Mouse (Mus musculus) MEL (cell line): ENCODE data around the gene Fbxl21. TPM values are rescaled to one million over a fixed set of nuclear protein-coding genes. Genes with fewer than 3 reads are reported as not detected.

Source experiments
- DNase-seq: peaks from one replicate; pipeline ENCODE4 v3.0.0; 2011; ENCODE audit warnings: low read depth, low spot score
- H3K27ac ChIP-seq: 2 replicates; pipeline ENCODE4 v1.5.1; 2012; ENCODE audit warnings: low read depth, mild to moderate bottlenecking, control low read depth, low read length, moderate library complexity; ENCODE audit not compliant: control insufficient read depth
- H3K27me3 ChIP-seq, 2 experiments: fragments of 150-350 bp in 1 of 2; sonication (generic) in 1 of 2; 2 replicates each; pipeline ENCODE4 v1.6.1; 2012; ENCODE audit warnings: low read length in 2 of 2, mild to moderate bottlenecking in 2 of 2, improper control_type of control experiment in 1 of 2, moderate library complexity in 1 of 2; ENCODE audit not compliant: insufficient read depth in 2 of 2, control insufficient read depth in 1 of 2
- H3K36me3 ChIP-seq, 2 experiments: 2 replicates each; pipeline ENCODE4 v1.6.1; 2012 to 2014; ENCODE audit warnings: low read length in 2 of 2, improper control_type of control experiment in 1 of 2, inconsistent platforms in 1 of 2, mild to moderate bottlenecking in 1 of 2; ENCODE audit not compliant: insufficient read depth in 2 of 2, control insufficient read depth in 1 of 2
- H3K4me1 ChIP-seq, 2 experiments: fragments of 150-350 bp in 1 of 2; sonication (generic) in 1 of 2; 2 replicates each; pipeline ENCODE4 v1.6.1; 2012; ENCODE audit warnings: low read length in 2 of 2, improper control_type of control experiment in 1 of 2, mild to moderate bottlenecking in 1 of 2; ENCODE audit not compliant: insufficient read depth in 2 of 2, control insufficient read depth in 1 of 2
- H3K4me3 ChIP-seq, 2 experiments: fragments of 150-350 bp in 1 of 2; sonication (generic) in 1 of 2; 2 replicates each; pipeline ENCODE4 v1.5.1; 2012; ENCODE audit warnings: low read depth in 2 of 2, low read length in 2 of 2, mild to moderate bottlenecking in 2 of 2, moderate library complexity in 2 of 2, control low read depth in 1 of 2, improper control_type of control experiment in 1 of 2; ENCODE audit not compliant: control insufficient read depth in 1 of 2, insufficient read depth in 1 of 2
- H3K79me2 ChIP-seq: 2 replicates; pipeline ENCODE4 v1.6.1; 2012; ENCODE audit warnings: mild to moderate bottlenecking, low read length, moderate library complexity; ENCODE audit not compliant: control insufficient read depth, poor library complexity, insufficient read depth
- H3K9ac ChIP-seq: 2 replicates; pipeline ENCODE4 v1.6.1; 2012; ENCODE audit warnings: low read depth, mild to moderate bottlenecking, control low read depth, low read length, moderate library complexity; ENCODE audit not compliant: control insufficient read depth, poor library complexity, severe bottlenecking
- H3K9me3 ChIP-seq: fragments of 150-350 bp; sonication (generic); replicated peaks from 2 replicates; pipeline ENCODE4 v1.6.1; 2012; ENCODE audit warnings: mild to moderate bottlenecking, low read length, improper control_type of control experiment, moderate library complexity; ENCODE audit not compliant: insufficient read depth
- BHLHE40 ChIP-seq: IDR thresholded peaks from 2 replicates; pipeline ENCODE4 v1.6.1; 2012; ENCODE audit warnings: low read depth, mild to moderate bottlenecking, inconsistent platforms, low read length, improper control_type of control experiment, borderline replicate concordance
- CHD2 ChIP-seq: IDR thresholded peaks from 2 replicates; pipeline ENCODE4 v1.6.1; 2011; ENCODE audit warnings: low read length, improper control_type of control experiment
- CTCF ChIP-seq, 3 experiments: IDR thresholded peaks in 2 of 3; conservative IDR thresholded peaks in 1 of 3; 2 replicates each; pipeline ENCODE4 v1.5.1; 2011 to 2012; ENCODE audit warnings: low read length in 3 of 3, low read depth in 2 of 3, mild to moderate bottlenecking in 2 of 3, improper control_type of control experiment in 1 of 3, inconsistent platforms in 1 of 3, mixed read lengths in 1 of 3, moderate library complexity in 1 of 3; ENCODE audit not compliant: control insufficient read depth in 1 of 3, insufficient read depth in 1 of 3, poor library complexity in 1 of 3, severe bottlenecking in 1 of 3
- GATA1 ChIP-seq: IDR thresholded peaks from 2 replicates; pipeline ENCODE4 v1.6.1; 2011; ENCODE audit warnings: low read depth, low read length, improper control_type of control experiment
- HCFC1 ChIP-seq: IDR thresholded peaks from 2 replicates; pipeline ENCODE4 v1.6.1; 2012; ENCODE audit warnings: low read depth, mild to moderate bottlenecking, inconsistent platforms, low read length, improper control_type of control experiment, moderate library complexity
- JUND ChIP-seq: IDR thresholded peaks from 2 replicates; pipeline ENCODE4 v1.6.1; 2011; ENCODE audit warnings: low read depth, mild to moderate bottlenecking, improper control_type of control experiment, low read length
- MAFK ChIP-seq: IDR thresholded peaks from 2 replicates; pipeline ENCODE4 v1.6.1; 2011; ENCODE audit warnings: low read depth, mild to moderate bottlenecking, low read length, improper control_type of control experiment, borderline replicate concordance
- MXI1 ChIP-seq: IDR thresholded peaks from 2 replicates; pipeline ENCODE4 v1.6.1; 2011; ENCODE audit warnings: mild to moderate bottlenecking, low read depth, low read length, improper control_type of control experiment
- MYB ChIP-seq: IDR thresholded peaks from 2 replicates; pipeline ENCODE4 v1.6.1; 2011; ENCODE audit warnings: mild to moderate bottlenecking, low read depth, low read length, improper control_type of control experiment
- MYC ChIP-seq: IDR thresholded peaks from 2 replicates; pipeline ENCODE4 v1.6.1; 2011; ENCODE audit warnings: low read depth, mild to moderate bottlenecking, low read length, improper control_type of control experiment, moderate library complexity
- NELFE ChIP-seq: IDR thresholded peaks from 2 replicates; pipeline ENCODE4 v1.6.1; 2011; ENCODE audit warnings: low read depth, low read length, improper control_type of control experiment
- NRF1 ChIP-seq: IDR thresholded peaks from 2 replicates; pipeline ENCODE4 v1.6.1; 2014; ENCODE audit warnings: low read depth, mild to moderate bottlenecking, inconsistent platforms, low read length, improper control_type of control experiment, moderate library complexity; ENCODE audit not compliant: poor library complexity, insufficient read depth, severe bottlenecking
- POLR2A ChIP-seq, 2 experiments: IDR thresholded peaks; 2 replicates each; pipeline ENCODE4 v1.6.1; 2011 to 2012; ENCODE audit warnings: low read length in 2 of 2, mild to moderate bottlenecking in 2 of 2, control low read depth in 1 of 2, improper control_type of control experiment in 1 of 2, low read depth in 1 of 2, moderate library complexity in 1 of 2; ENCODE audit not compliant: control insufficient read depth in 1 of 2, insufficient read depth in 1 of 2, poor library complexity in 1 of 2
- POLR2AphosphoS5 ChIP-seq: IDR thresholded peaks from 2 replicates; pipeline ENCODE4 v1.6.1; 2012; ENCODE audit warnings: low read depth, borderline replicate concordance, mild to moderate bottlenecking, inconsistent platforms, low read length, moderate library complexity, mixed read lengths
- RAD21 ChIP-seq: IDR thresholded peaks from 2 replicates; pipeline ENCODE4 v1.6.1; 2011; ENCODE audit warnings: mild to moderate bottlenecking, low read depth, low read length, improper control_type of control experiment
- RCOR1 ChIP-seq: IDR thresholded peaks from 2 replicates; pipeline ENCODE4 v1.6.1; 2012; ENCODE audit warnings: low read depth, mild to moderate bottlenecking, inconsistent platforms, low read length, improper control_type of control experiment
- SMC3 ChIP-seq: IDR thresholded peaks from 2 replicates; pipeline ENCODE4 v1.6.1; 2011; ENCODE audit warnings: low read depth, low read length, improper control_type of control experiment
- TAL1 ChIP-seq: IDR thresholded peaks from 2 replicates; pipeline ENCODE4 v1.6.1; 2012; ENCODE audit warnings: mild to moderate bottlenecking, inconsistent platforms, low read length, moderate library complexity, mixed read lengths
- TBP ChIP-seq: IDR thresholded peaks from 2 replicates; pipeline ENCODE4 v1.8.0; 2011; ENCODE audit warnings: low read depth, low read length, improper control_type of control experiment
- UBTF ChIP-seq: IDR thresholded peaks from 2 replicates; pipeline ENCODE4 v1.6.1; 2012; ENCODE audit warnings: low read depth, mild to moderate bottlenecking, inconsistent platforms, low read length, improper control_type of control experiment, moderate library complexity, borderline replicate concordance; ENCODE audit not compliant: insufficient read depth
- USF2 ChIP-seq, 2 experiments: IDR thresholded peaks; 2 replicates each; pipeline ENCODE4 v1.6.1; 2011 to 2012; ENCODE audit warnings: improper control_type of control experiment in 2 of 2, low read length in 2 of 2, borderline replicate concordance in 1 of 2, inconsistent platforms in 1 of 2, low read depth in 1 of 2, mild to moderate bottlenecking in 1 of 2; ENCODE audit not compliant: insufficient read depth in 1 of 2
- ZKSCAN1 ChIP-seq: IDR thresholded peaks from 2 replicates; pipeline ENCODE4 v1.6.1; 2012; ENCODE audit warnings: low read depth, mild to moderate bottlenecking, inconsistent platforms, low read length, improper control_type of control experiment, moderate library complexity
- ZNF384 ChIP-seq: IDR thresholded peaks from 2 replicates; pipeline ENCODE4 v1.6.1; 2012; ENCODE audit warnings: low read depth, mild to moderate bottlenecking, inconsistent platforms, low read length, improper control_type of control experiment
- polyA plus RNA-seq, 2 experiments: library from polyadenylated mRNA; stranded (reverse) in 1 of 2; unstranded in 1 of 2; fragments of >175 nt in 1 of 2; fragments of >200 nt in 1 of 2; gene quantifications; 2 replicates each; pipeline versions ENCODE4 v1.2.1 to v1.2.4; 2012; ENCODE audit warnings: low replicate concordance in 2 of 2, low read depth in 1 of 2; ENCODE audit not compliant: insufficient read length in 2 of 2, insufficient read depth in 1 of 2, missing spikeins in 1 of 2
- total RNA-seq: library from RNA; depleted of rRNA; stranded (reverse); fragments of 300-350 nt; gene quantifications from 2 replicates; pipeline ENCODE4 v1.2.3, GENCODE M21; 2012

The Fbxl21 gene
- total and polyA plus RNA-seq, 3 experiments = not detected

DNA sequence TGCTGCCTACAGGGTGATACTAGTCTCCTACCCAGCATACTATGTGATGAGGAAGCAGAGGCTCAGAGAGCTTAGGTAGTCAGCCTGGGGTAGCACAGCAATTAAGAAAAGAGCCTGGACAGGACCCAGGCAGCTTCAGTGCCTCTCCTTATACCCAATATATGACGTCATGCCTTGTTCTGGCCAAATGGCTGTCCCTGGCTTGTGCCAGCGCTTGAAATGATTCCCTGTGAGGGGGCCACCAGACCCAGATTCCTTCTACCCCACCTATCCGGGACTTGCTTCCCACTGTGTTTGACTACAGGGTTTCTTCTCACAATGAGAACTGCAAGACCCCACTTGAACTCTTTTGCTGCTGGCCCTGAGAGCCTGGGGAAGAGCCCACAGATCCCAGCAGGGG is 59.2 kb downstream of the Fbxl21 start:
- Histone ChIP-seq H3K9me3 (no peaks in the 10 kb centered on the region), H3K36me3 (no peaks in the 10 kb centered on the region), H3K9ac (no peak overlapping the region), H3K79me2 (no peaks in the 10 kb centered on the region), H3K27ac (no peak overlapping the region), H3K4me3 (no peak overlapping the region), H3K4me1 (no peaks in the 10 kb centered on the region), H3K27me3 (no peaks in the 10 kb centered on the region)
- no peak for TF ChIP-seq ZKSCAN1
- TF ChIP-seq ZNF384 = no peak
- TF ChIP-seq RAD21 = no peak
- TF ChIP-seq CHD2 = no peak
- no peak for TF ChIP-seq TBP
- TF ChIP-seq HCFC1 = no peak
- no peak for TF ChIP-seq MAFK
- no peak for DNase-seq

DNA sequence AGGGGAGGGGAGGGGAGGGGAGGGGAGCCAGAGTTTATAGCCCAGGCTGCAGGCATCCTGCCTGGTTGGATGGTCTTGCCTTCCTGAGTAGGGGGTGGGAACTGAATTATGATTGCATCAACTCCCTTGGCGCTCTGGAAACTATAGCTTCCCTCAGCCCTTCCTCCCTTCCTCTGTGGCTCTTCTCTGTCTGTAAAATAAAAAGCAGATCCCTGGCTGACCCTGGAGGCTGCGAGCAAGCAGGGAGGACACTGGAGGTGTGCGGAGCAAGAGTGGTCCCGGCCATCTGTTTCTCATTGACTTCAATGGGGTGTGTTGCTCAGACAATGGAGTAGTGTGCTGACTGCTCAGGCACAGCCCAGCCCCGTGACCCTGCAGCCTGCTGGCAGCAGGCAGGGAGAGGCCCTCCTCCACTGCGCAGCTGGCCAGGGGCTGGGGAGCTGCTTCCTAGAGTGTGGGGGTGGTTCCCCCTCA is 59.7 kb downstream of the Fbxl21 start:
- H3K27ac ChIP-seq = no peak overlapping the region
- no peaks in the 10 kb centered on the region for H3K27me3 ChIP-seq
- H3K36me3 ChIP-seq = no peaks in the 10 kb centered on the region
- H3K79me2 ChIP-seq = no peaks in the 10 kb centered on the region
- no peaks in the 10 kb centered on the region for H3K4me1 ChIP-seq
- no peak overlapping the region for H3K9ac ChIP-seq
- no peak for TF ChIP-seq GATA1
- TF ChIP-seq USF2 (IDR thresholded peaks at IDR 0.05; ENCODE audit: borderline replicate concordance in 1 of 2, insufficient read depth in 1 of 2, low read depth in 1 of 2, low read length in 2 of 2) = no peak
- TF ChIP-seq RCOR1 = no peak
- no peak for TF ChIP-seq POLR2A (IDR thresholded peaks at IDR 0.05; ENCODE audit: control insufficient read depth in 1 of 2, insufficient read depth in 1 of 2, low read depth in 1 of 2, low read length in 2 of 2, poor library complexity in 1 of 2)
- TF ChIP-seq POLR2AphosphoS5 = no peak
- TF ChIP-seq ZKSCAN1 = no peak
- no peak for TF ChIP-seq MYC
- no peak for TF ChIP-seq TAL1
- no peak for TF ChIP-seq BHLHE40
- no peaks in the 10 kb centered on the region for H3K9me3 ChIP-seq
- no peak for DNase-seq
- no peak overlapping the region for H3K4me3 ChIP-seq

DNA sequence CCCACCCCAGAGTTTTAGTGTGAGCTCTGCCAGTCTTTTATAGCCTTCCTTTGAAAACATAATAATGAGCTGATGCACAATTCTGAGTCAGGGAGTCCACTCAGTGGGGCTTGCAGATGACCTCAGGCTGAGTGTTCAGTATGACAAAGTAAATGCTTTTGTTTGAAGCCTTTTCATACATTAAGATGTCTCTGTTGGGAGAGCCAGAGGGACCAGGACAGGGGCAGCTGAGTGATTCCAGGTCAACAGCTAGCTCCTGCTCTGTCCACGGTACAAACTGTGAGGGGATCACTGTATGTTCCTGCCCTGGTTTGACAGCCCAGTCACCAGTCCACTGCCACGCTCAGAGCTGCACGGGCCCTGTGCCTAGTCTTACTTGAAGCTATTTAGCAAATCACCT is 60.4 kb downstream of the Fbxl21 start:
- Histone ChIP-seq H3K79me2 (no peaks in the 10 kb centered on the region), H3K27ac (no peak overlapping the region), H3K36me3 (no peaks in the 10 kb centered on the region), H3K4me3 (no peak overlapping the region), H3K9me3 (no peaks in the 10 kb centered on the region), H3K9ac (no peak overlapping the region), H3K27me3 (no peaks in the 10 kb centered on the region), H3K4me1 (no peaks in the 10 kb centered on the region)
- DNase-seq = no peak
- TF ChIP-seq UBTF (no peak), JUND (no peak), MXI1 (no peak), CTCF (IDR thresholded peaks at IDR 0.05 in 2 of 3, conservative IDR thresholded peaks at IDR 0.05 in 1 of 3; ENCODE audit: control insufficient read depth in 1 of 3, insufficient read depth in 1 of 3, low read depth in 2 of 3, low read length in 3 of 3, poor library complexity in 1 of 3, severe bottlenecking in 1 of 3) (no peak), MYB (no peak), SMC3 (no peak), NRF1 (no peak), MYC (no peak), GATA1 (no peak), NELFE (no peak)
